Mouse (Mus musculus): ENCODE results near the gene Anxa4. TPM values are rescaled to one million over a fixed set of nuclear protein-coding genes. Genes with fewer than 3 reads are reported as not detected.

Gene Anxa4
- polyA plus RNA-seq, 1 experiment from 2014 or later = 2.9 TPM

GRCm38 (mm10) chr6:86823824-86824223 is 30.4 kb upstream of the Anxa4 start:
- WGBS = 49% methylated on average over 10 of the region's 10 CpGs
- no peaks in the 10 kb centered on the region for H3K4me1 ChIP-seq (ENCODE audit: control insufficient read depth, insufficient read depth, low read length)

GRCm38 (mm10) chr6:86823051-86823431 is 29.7 kb upstream of the Anxa4 start:
- H3K27me3 ChIP-seq (ENCODE audit: control insufficient read depth, insufficient read depth, low read length) = no peaks in the 10 kb centered on the region
- H3K27ac ChIP-seq (ENCODE audit: low read depth, low read length) = no peak overlapping the region
- no peak for ATAC-seq (ENCODE audit: low read depth)
- no peak overlapping the region for H3K4me3 ChIP-seq (ENCODE audit: low read depth, low read length)
- WGBS = 35% methylated on average over 9 of the region's 9 CpGs
- H3K9ac ChIP-seq (replicated peaks; ENCODE audit: low read depth, low read length) = no peak overlapping the region
- no peaks in the 10 kb centered on the region for H3K36me3 ChIP-seq (ENCODE audit: control insufficient read depth, insufficient read depth, low read length)
- H3K4me1 ChIP-seq (ENCODE audit: control insufficient read depth, insufficient read depth, low read length) = no peaks in the 10 kb centered on the region
- H3K4me2 ChIP-seq (ENCODE audit: low read depth, low read length) = peak overlapping the region; percentile 36; the same call in 1 of the 2 replicates
- no peaks in the 10 kb centered on the region for H3K9me3 ChIP-seq (ENCODE audit: control insufficient read depth, low read length)

More at GRCm38 (mm10) chr6:86823824-86824223, 30.4 kb upstream of the Anxa4 start:
- no peak overlapping the region for H3K4me3 ChIP-seq (ENCODE audit: low read depth, low read length)
- H3K9ac ChIP-seq (replicated peaks; ENCODE audit: low read depth, low read length) = no peak overlapping the region
- no peaks in the 10 kb centered on the region for H3K36me3 ChIP-seq (ENCODE audit: control insufficient read depth, insufficient read depth, low read length)
- no peaks in the 10 kb centered on the region for H3K27me3 ChIP-seq (ENCODE audit: control insufficient read depth, insufficient read depth, low read length)
- H3K4me2 ChIP-seq (ENCODE audit: low read depth, low read length) = no peak overlapping the region
- no peak overlapping the region for H3K27ac ChIP-seq (ENCODE audit: low read depth, low read length)
- ATAC-seq (ENCODE audit: low read depth) = no peak
- no peaks in the 10 kb centered on the region for H3K9me3 ChIP-seq (ENCODE audit: control insufficient read depth, low read length)

- Histone ChIP-seq H3K27me3 (ENCODE audit: control insufficient read depth, insufficient read depth, low read length) (no peaks in the 10 kb centered on the region), H3K27ac (ENCODE audit: low read depth, low read length) (no peak overlapping the region), H3K36me3 (ENCODE audit: control insufficient read depth, insufficient read depth, low read length) (no peaks in the 10 kb centered on the region), H3K4me2 (ENCODE audit: low read depth, low read length) (peak overlapping the region; percentile 36), H3K9me3 (ENCODE audit: control insufficient read depth, low read length) (no peaks in the 10 kb centered on the region), H3K4me1 (ENCODE audit: control insufficient read depth, insufficient read depth, low read length) (no peaks in the 10 kb centered on the region), H3K4me3 (ENCODE audit: low read depth, low read length) (peak overlapping the region; percentile 2; the same call in 1 of the 2 replicates), H3K9ac (replicated peaks; ENCODE audit: low read depth, low read length) (no peak overlapping the region)
- ATAC-seq (ENCODE audit: low read depth) = 0 out of 2 replicates have a peak, but pooled peaks have one; percentile 49
- 3% methylated on average over 19 of the region's 19 CpGs for WGBS
Measured at GRCm38 (mm10) chr6:86822285-86823050, 29.1 kb upstream of the Anxa4 start.

GRCm38 (mm10) chr6:86820690-86821089 is 27.3 kb upstream of the Anxa4 start:
- no peak overlapping the region for H3K9ac ChIP-seq (replicated peaks; ENCODE audit: low read depth, low read length)
- WGBS = 70% methylated on average over 7 of the region's 7 CpGs
- H3K4me1 ChIP-seq (ENCODE audit: control insufficient read depth, insufficient read depth, low read length) = no peaks in the 10 kb centered on the region
- no peaks in the 10 kb centered on the region for H3K27me3 ChIP-seq (ENCODE audit: control insufficient read depth, insufficient read depth, low read length)
- H3K4me3 ChIP-seq (ENCODE audit: low read depth, low read length) = no peak overlapping the region
- ATAC-seq (ENCODE audit: low read depth) = no peak
- H3K4me2 ChIP-seq (ENCODE audit: low read depth, low read length) = no peak overlapping the region
- no peaks in the 10 kb centered on the region for H3K9me3 ChIP-seq (ENCODE audit: control insufficient read depth, low read length)
- no peak overlapping the region for H3K27ac ChIP-seq (ENCODE audit: low read depth, low read length)
- H3K36me3 ChIP-seq (ENCODE audit: control insufficient read depth, insufficient read depth, low read length) = no peaks in the 10 kb centered on the region

GRCm38 (mm10) chr6:86819926-86820325 is 26.5 kb upstream of the Anxa4 start:
- no peak overlapping the region for H3K9ac ChIP-seq (replicated peaks; ENCODE audit: low read depth, low read length)
- H3K27ac ChIP-seq (ENCODE audit: low read depth, low read length) = no peak overlapping the region
- ATAC-seq (ENCODE audit: low read depth) = no peak
- H3K4me1 ChIP-seq (ENCODE audit: control insufficient read depth, insufficient read depth, low read length) = no peaks in the 10 kb centered on the region
- no peaks in the 10 kb centered on the region for H3K27me3 ChIP-seq (ENCODE audit: control insufficient read depth, insufficient read depth, low read length)
- WGBS = 85% methylated on average over 5 of the region's 5 CpGs
- no peaks in the 10 kb centered on the region for H3K9me3 ChIP-seq (ENCODE audit: control insufficient read depth, low read length)
- H3K4me3 ChIP-seq (ENCODE audit: low read depth, low read length) = no peak overlapping the region
- H3K4me2 ChIP-seq (ENCODE audit: low read depth, low read length) = no peak overlapping the region
- H3K36me3 ChIP-seq (ENCODE audit: control insufficient read depth, insufficient read depth, low read length) = no peaks in the 10 kb centered on the region

- ATAC-seq (ENCODE audit: low read depth) = no peak
- H3K27me3 ChIP-seq (ENCODE audit: control insufficient read depth, insufficient read depth, low read length) = no peaks in the 10 kb centered on the region
- H3K27ac ChIP-seq (ENCODE audit: low read depth, low read length) = no peak overlapping the region
- no peak overlapping the region for H3K4me3 ChIP-seq (ENCODE audit: low read depth, low read length)
- no peak overlapping the region for H3K9ac ChIP-seq (replicated peaks; ENCODE audit: low read depth, low read length)
- H3K36me3 ChIP-seq (ENCODE audit: control insufficient read depth, insufficient read depth, low read length) = no peaks in the 10 kb centered on the region
- no peaks in the 10 kb centered on the region for H3K9me3 ChIP-seq (ENCODE audit: control insufficient read depth, low read length)
- WGBS = 74% methylated on average over 4 of the region's 4 CpGs
- H3K4me1 ChIP-seq (ENCODE audit: control insufficient read depth, insufficient read depth, low read length) = no peaks in the 10 kb centered on the region
- H3K4me2 ChIP-seq (ENCODE audit: low read depth, low read length) = no peak overlapping the region
Measured at GRCm38 (mm10) chr6:86818914-86819313, 25.5 kb upstream of the Anxa4 start.

- ATAC-seq (ENCODE audit: low read depth) = no peak
- no peak overlapping the region for H3K9ac ChIP-seq (replicated peaks; ENCODE audit: low read depth, low read length)
- no peak overlapping the region for H3K27ac ChIP-seq (ENCODE audit: low read depth, low read length)
- no peaks in the 10 kb centered on the region for H3K36me3 ChIP-seq (ENCODE audit: control insufficient read depth, insufficient read depth, low read length)
- H3K4me3 ChIP-seq (ENCODE audit: low read depth, low read length) = no peak overlapping the region
- H3K4me2 ChIP-seq (ENCODE audit: low read depth, low read length) = no peak overlapping the region
- 19% methylated on average over 8 of the region's 8 CpGs for WGBS
- H3K4me1 ChIP-seq (ENCODE audit: control insufficient read depth, insufficient read depth, low read length) = no peaks in the 10 kb centered on the region
- no peaks in the 10 kb centered on the region for H3K27me3 ChIP-seq (ENCODE audit: control insufficient read depth, insufficient read depth, low read length)
- H3K9me3 ChIP-seq (ENCODE audit: control insufficient read depth, low read length) = no peaks in the 10 kb centered on the region
Measured at GRCm38 (mm10) chr6:86816586-86816985, 23.2 kb upstream of the Anxa4 start.

- 6% methylated on average over 7 of the region's 7 CpGs for WGBS
- H3K4me3 ChIP-seq (ENCODE audit: low read depth, low read length) = no peak overlapping the region
Measured at GRCm38 (mm10) chr6:86815436-86815835, 22.1 kb upstream of the Anxa4 start.

GRCm38 (mm10) chr6:86814926-86815325 is 21.5 kb upstream of the Anxa4 start:
- Histone ChIP-seq H3K36me3 (ENCODE audit: control insufficient read depth, insufficient read depth, low read length) (no peaks in the 10 kb centered on the region), H3K4me1 (ENCODE audit: control insufficient read depth, insufficient read depth, low read length) (no peaks in the 10 kb centered on the region), H3K27ac (ENCODE audit: low read depth, low read length) (no peak overlapping the region), H3K9ac (replicated peaks; ENCODE audit: low read depth, low read length) (no peak overlapping the region), H3K9me3 (ENCODE audit: control insufficient read depth, low read length) (no peaks in the 10 kb centered on the region), H3K27me3 (ENCODE audit: control insufficient read depth, insufficient read depth, low read length) (no peaks in the 10 kb centered on the region), H3K4me3 (ENCODE audit: low read depth, low read length) (no peak overlapping the region), H3K4me2 (ENCODE audit: low read depth, low read length) (peak overlapping the region; percentile 15)
- WGBS = 43% methylated on average over 3 of the region's 3 CpGs
- no peak for ATAC-seq (ENCODE audit: low read depth)

More at GRCm38 (mm10) chr6:86815436-86815835, 22.1 kb upstream of the Anxa4 start:
- ATAC-seq (ENCODE audit: low read depth) = no peak
- Histone ChIP-seq H3K36me3 (ENCODE audit: control insufficient read depth, insufficient read depth, low read length) (no peaks in the 10 kb centered on the region), H3K9me3 (ENCODE audit: control insufficient read depth, low read length) (no peaks in the 10 kb centered on the region), H3K4me1 (ENCODE audit: control insufficient read depth, insufficient read depth, low read length) (no peaks in the 10 kb centered on the region), H3K9ac (replicated peaks; ENCODE audit: low read depth, low read length) (no peak overlapping the region), H3K27ac (ENCODE audit: low read depth, low read length) (no peak overlapping the region), H3K27me3 (ENCODE audit: control insufficient read depth, insufficient read depth, low read length) (no peaks in the 10 kb centered on the region), H3K4me2 (ENCODE audit: low read depth, low read length) (peak overlapping the region; percentile 15)

Data from neural tube, embryonic 14.5 days (tissue).